Mouse (Mus musculus) lung, postnatal 0 days (tissue): ENCODE results near the gene Gale.

Source experiments
- CTCF ChIP-seq: IDR thresholded peaks from 2 replicates; pipeline ENCODE4 v1.5.1; 2016; ENCODE audit warnings: antibody characterized with exemption, mild to moderate bottlenecking
- EP300 ChIP-seq: IDR thresholded peaks from 2 replicates; pipeline ENCODE4 v1.6.1; 2016; ENCODE audit warnings: antibody characterized with exemption, mild to moderate bottlenecking, control low read depth

DNA sequence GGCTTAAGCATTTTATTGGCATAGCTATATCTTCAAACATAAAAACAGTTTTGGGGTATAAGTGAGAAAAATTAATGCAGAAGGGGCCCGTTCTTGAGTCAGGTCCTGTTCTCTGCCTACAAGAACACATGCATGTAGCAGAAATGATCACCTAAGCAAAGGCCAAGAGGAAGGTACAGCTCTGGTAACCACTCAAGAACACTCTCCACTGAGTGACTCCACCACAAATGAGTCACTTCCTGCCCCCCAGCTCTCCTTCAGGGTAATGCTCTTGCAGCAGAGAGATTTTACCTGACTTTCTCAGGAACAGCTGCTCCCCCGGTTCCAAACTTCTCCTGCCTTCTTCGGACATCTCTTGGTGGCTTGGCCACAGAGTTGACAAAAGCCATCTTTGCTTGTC, 43.3 kb downstream of the Gale start:
- TF ChIP-seq CTCF (no peak), EP300 (no peak)
